Comparison of ENCODE assay signal across 9 mouse cellular contexts in genomic region chr12:49383521-49384133, GRCm38 (mm10). TPM values are rescaled to one million over a fixed set of nuclear protein-coding genes. Genes with fewer than 3 reads are reported as not detected.
DNase-seq lines count a peak whose midpoint lies in the region; ATAC-seq lines count a peak whose summit lies in the region.
"Had no signal": no experiment of that assay in that cellular context is flagged by ENCODE, and none has a peak within 500 bp of the region (broad histone marks: within the 10 kb centered on the region; RNA-seq: fewer than 3 reads in every experiment).

No protein-coding gene starts in this region.

- peak overlapping the region; percentile 63 for H3K4me2 ChIP-seq in forebrain, embryonic 16.5 days (ENCODE audit: low read length)
- peak overlapping the region; percentile 10 for H3K4me2 ChIP-seq in midbrain, embryonic 16.5 days (ENCODE audit: low read length)

- peak; percentile 93 for ATAC-seq in forebrain, embryonic 16.5 days
- ATAC-seq in midbrain, embryonic 16.5 days = peak; percentile 81

- H3K9ac ChIP-seq in forebrain, embryonic 16.5 days (replicated peaks; ENCODE audit: low read depth, low read length) = peak overlapping the region; percentile 98
- peak overlapping the region; percentile 44; the same call in 1 of the 2 replicates for H3K9ac ChIP-seq in midbrain, embryonic 16.5 days (ENCODE audit: low read depth, low read length)

- H3K4me1 ChIP-seq in forebrain, embryonic 16.5 days (replicated peaks; ENCODE audit: control insufficient read depth, insufficient read depth, low read length) = peaks cover 8% of the 10 kb centered on the region
- H3K4me1 ChIP-seq in midbrain, embryonic 16.5 days (ENCODE audit: control insufficient read depth, insufficient read depth, low read length) = peaks cover 6% of the 10 kb centered on the region

- H3K36me3 ChIP-seq in forebrain, embryonic 16.5 days (ENCODE audit: control insufficient read depth, insufficient read depth) = 0 out of 2 replicates have a peak, but pooled peaks cover 2% of the 10 kb centered on the region
- no peaks in the 10 kb centered on the region for H3K36me3 ChIP-seq in midbrain, embryonic 16.5 days (ENCODE audit: control insufficient read depth, insufficient read depth, low read length)

- peak overlapping the region; percentile 80 for H3K4me3 ChIP-seq in forebrain, embryonic 16.5 days (replicated peaks; ENCODE audit: low read length)
- peak overlapping the region; percentile 32 for H3K4me3 ChIP-seq in midbrain, embryonic 16.5 days (ENCODE audit: low read depth, low read length)

- under 1% methylated on average over 53 of the region's 67 CpGs for WGBS in forebrain, embryonic 16.5 days
- under 1% methylated on average over 49 of the region's 67 CpGs for WGBS in midbrain, embryonic 16.5 days

- no peaks in the 10 kb centered on the region for H3K27me3 ChIP-seq in forebrain, embryonic 16.5 days (replicated peaks; ENCODE audit: control insufficient read depth, insufficient read depth, low read length)
- H3K27me3 ChIP-seq in midbrain, embryonic 16.5 days (ENCODE audit: control insufficient read depth, insufficient read depth, low read depth, low read length) = peaks cover 48% of the 10 kb centered on the region

- peak overlapping the region; percentile 100 for H3K27ac ChIP-seq in forebrain, embryonic 16.5 days (ENCODE audit: low read length)
- peak overlapping the region; percentile 61 for H3K27ac ChIP-seq in midbrain, embryonic 16.5 days (ENCODE audit: low read length)

- H3K9me3 ChIP-seq in forebrain, embryonic 16.5 days (ENCODE audit: control insufficient read depth, low read length) = no peaks in the 10 kb centered on the region
- H3K9me3 ChIP-seq in midbrain, embryonic 16.5 days (replicated peaks; ENCODE audit: control insufficient read depth, low read length, poor library complexity, severe bottlenecking) = no peaks in the 10 kb centered on the region; the same call in 1 of the 2 replicates

- DNase-seq in thymus, postnatal 4 days = peak; percentile 19
- DNase-seq in thymus, postnatal 36 days = no peak
- peak; percentile 88 to 91 for DNase-seq in left cerebral cortex, adult 18-20 months (ENCODE audit: low spot score in 2 of 2)
- DNase-seq in spleen, adult 12 weeks (ENCODE audit: low spot score) = no peak
- DNase-seq in adrenal gland, postnatal 36 days = no peak
- DNase-seq in heart, adult 11 months = no peak

RNA-seq across cellular contexts. Expression of gene Foxg1, which starts 1.2 kb away (rescaled TPM):
- 92.9 and 103 TPM in 2 replicates for polyA plus RNA-seq in forebrain, embryonic 16.5 days (2015; fragmentation: Nextera tagmentation; extraction: Ambion mirVana)
- total RNA-seq in left cerebral cortex, adult 18-20 months (2021) = 100 to 1,000 TPM in 1 of 2 experiments, 10 to 100 TPM in 1; 97.5 to 110 TPM
- 1.7 and 2.5 TPM in 2 replicates for polyA plus RNA-seq in midbrain, embryonic 16.5 days (2015; fragmentation: Nextera tagmentation; extraction: Ambion mirVana)
- total RNA-seq in adrenal gland, postnatal 36 days (2021) = not detected
- polyA plus RNA-seq: spleen, adult 2 months had no signal

RNA-seq across cellular contexts. Expression of gene Gm43517, which starts 1.3 kb away (rescaled TPM):
- polyA plus RNA-seq in forebrain, embryonic 16.5 days (2015; fragmentation: Nextera tagmentation; extraction: Ambion mirVana) = 3.6 and 4.0 TPM in 2 replicates
- 1 to 10 TPM; 6.3 to 6.9 TPM for total RNA-seq in left cerebral cortex, adult 18-20 months (2021)
- 0.10 TPM in 1 of 2 replicates, not detected in the other for polyA plus RNA-seq in midbrain, embryonic 16.5 days (2015; fragmentation: Nextera tagmentation; extraction: Ambion mirVana)
- total RNA-seq in adrenal gland, postnatal 36 days (2021) = not detected
- polyA plus RNA-seq: spleen, adult 2 months had no signal

Comparison
In these comparisons a context has a peak if more than half of its experiments do, and no peak if none do; other contexts are left out.
1. DNase-seq: peak in thymus, postnatal 4 days (single experiment) and left cerebral cortex, adult 18-20 months (2 of 2); none in thymus, postnatal 36 days (0 of 2), spleen, adult 12 weeks (single experiment), adrenal gland, postnatal 36 days (0 of 2) and heart, adult 11 months (single experiment).
2. RNA of gene Foxg1, which starts 1.2 kb away (total RNA-seq): 97.5 to 110 TPM in left cerebral cortex, adult 18-20 months; not detected in adrenal gland, postnatal 36 days; every median in the first group is over 10 times any median in the second.
3. RNA of gene Gm43517, which starts 1.3 kb away (total RNA-seq): 6.3 to 6.9 TPM in left cerebral cortex, adult 18-20 months; not detected in adrenal gland, postnatal 36 days; every median in the first group is over 4 times any median in the second.